Mouse (Mus musculus) heart, postnatal 4 days (tissue): ENCODE data around the gene Zfp865. TPM values are rescaled to one million over a fixed set of nuclear protein-coding genes. Genes with fewer than 3 reads are reported as not detected.

Experiments
- DNase-seq: peaks from one replicate; pipeline ENCODE4 v3.0.0; 2021
- total RNA-seq, 2 experiments: library from RNA; stranded (reverse); gene quantifications; 2 replicates each; pipeline ENCODE4 v1.2.3; 2021

Gene Zfp865
- total RNA-seq, 2 experiments from 2014 or later = 26.0 to 26.6 TPM

DNA sequence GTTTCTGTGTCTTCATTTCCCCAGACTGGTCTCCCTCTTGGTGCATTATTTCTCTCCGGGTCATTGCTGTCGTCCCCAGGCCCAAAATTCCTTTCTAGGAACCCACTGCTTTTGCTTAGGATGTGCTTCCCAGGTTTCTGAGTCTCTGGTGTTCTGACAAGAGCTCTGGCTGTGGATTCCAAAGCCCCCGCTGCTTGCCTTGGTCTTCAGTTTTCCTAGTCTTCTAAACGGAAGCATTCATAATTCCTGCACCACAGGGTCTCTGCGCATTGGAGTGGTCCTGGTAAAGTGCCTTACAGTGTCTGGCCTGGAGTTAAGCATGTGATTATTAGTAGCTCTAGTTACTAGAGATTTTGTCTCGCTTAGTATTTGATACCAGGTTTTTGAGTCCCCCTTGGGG lies 60.6 kb downstream of the Zfp865 start:
- DNase-seq = no peak

DNA sequence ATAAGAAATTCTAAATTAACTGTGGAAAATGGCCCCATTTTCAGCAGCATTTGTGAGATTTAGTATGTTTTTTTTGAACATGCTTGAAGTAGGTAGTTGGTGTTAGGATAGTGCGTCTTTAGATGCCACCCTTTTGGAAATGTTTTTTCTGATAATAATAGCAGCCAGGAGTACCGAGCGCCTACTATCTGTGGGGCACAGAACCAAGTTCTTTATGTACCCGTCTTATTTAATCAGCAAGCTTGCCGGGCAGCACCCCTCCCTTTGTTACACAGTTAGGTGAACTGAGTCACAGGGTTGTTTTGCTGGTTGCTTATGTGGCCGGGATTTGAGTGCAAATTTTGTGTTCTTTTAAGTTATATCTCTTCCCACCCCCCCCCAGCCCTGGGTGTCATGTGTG lies 61.1 kb downstream of the Zfp865 start:
- DNase-seq = no peak

DNA sequence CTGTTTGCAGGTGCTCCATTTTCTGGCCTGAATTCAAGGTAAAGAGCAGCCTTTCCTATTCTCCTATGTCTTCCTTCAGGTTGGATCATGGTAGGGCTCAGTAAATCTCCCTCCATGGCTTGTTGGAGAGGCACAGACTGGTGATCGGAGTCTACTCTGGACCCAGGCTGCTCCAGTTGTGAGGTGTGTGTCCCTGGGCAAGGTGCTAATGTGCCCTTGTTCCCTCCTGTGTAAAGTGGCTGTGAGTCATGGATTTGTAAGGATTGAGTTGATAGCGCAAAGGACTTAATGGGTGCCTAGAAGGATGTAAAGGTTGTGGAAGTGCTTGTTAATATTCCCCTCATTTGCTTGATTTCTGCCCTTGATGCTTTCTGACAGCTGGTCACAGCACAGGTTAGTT lies 61.8 kb downstream of the Zfp865 start:
- DNase-seq = no peak

DNA sequence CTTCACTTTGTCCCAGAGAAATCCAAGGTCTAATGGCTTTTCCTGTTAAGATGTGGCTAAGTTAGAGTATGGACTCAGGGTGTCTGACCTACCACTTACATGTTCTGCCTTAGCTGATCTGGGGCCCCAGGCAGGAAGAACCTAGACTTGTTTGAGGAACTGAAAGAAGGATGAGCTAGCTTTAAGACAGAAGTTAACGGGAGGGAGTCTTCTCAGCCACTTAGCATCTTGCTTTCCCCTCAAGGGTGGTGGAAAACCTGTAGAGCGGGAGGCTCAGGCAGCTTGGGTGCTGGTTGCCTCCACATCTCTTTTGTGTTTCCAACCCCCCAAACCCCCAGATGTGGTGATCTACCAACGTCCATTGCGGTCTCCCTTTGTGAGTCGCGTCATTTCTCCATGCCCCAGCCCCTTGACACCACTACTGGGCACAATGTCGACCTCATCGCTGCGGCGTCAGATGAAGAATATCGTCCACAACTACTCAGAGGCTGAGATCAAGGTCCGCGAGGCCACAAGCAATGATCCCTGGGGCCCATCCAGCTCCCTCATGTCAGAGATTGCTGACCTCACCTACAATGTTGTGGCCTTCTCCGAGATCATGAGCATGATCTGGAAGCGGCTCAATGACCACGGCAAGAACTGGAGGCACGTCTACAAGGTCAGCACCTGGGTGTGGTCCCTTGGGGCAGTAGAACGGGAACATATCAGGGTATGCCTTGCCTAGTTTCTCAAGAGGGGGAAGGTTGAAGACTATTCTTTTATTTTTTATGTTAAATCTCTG lies 63.3 kb downstream of the Zfp865 start:
- DNase-seq = no peak

DNA sequence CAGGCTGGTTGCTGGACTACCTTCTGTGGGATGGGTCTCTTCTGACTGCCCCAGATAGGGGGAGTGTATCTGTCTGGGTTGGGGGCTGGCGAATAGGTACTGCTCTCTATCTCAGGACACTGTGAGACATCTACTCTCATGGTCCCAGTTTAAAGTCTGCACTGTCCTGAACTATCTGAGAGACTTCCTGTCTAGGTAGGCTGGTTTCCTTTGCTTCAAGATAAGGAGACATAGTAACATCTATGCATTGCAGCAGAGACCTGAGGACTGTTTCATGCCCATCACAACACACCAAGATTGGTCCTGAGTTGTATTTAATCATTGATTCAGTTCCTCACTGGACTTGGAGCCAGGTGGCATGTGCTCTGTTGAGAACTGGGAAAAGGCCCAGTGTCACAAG lies 65.3 kb downstream of the Zfp865 start:
- no peak for DNase-seq

Other genes with a start within 250 kb of the Zfp865 start
- gene Fam71e2, start 249.1 kb upstream of the Zfp865 start, total RNA-seq = not detected
- gene Il11, start 237.5 kb upstream of the Zfp865 start, total RNA-seq = under 1 TPM in 1 of 2 experiments, not detected in 1; 0.23 TPM
- gene Tmem190, start 237.4 kb upstream of the Zfp865 start, total RNA-seq = not detected
- 1 to 10 TPM; 2.7 to 5.1 TPM for gene Tmem238, start 230.7 kb upstream of the Zfp865 start, total RNA-seq
- 100 to 1,000 TPM; 726 to 732 TPM for gene Rpl28, start 227.5 kb upstream of the Zfp865 start, total RNA-seq
- gene Ube2s, start 207.8 kb upstream of the Zfp865 start, total RNA-seq = 100 to 1,000 TPM; 281 to 285 TPM
- under 1 TPM in 1 of 2 experiments, not detected in 1; 0.20 TPM for gene Shisa7, start 175.7 kb upstream of the Zfp865 start, total RNA-seq
- 1 to 10 TPM; 1.6 to 2.3 TPM for gene Isoc2b, start 150.1 kb upstream of the Zfp865 start, total RNA-seq
- gene Isoc2a, start 143.2 kb upstream of the Zfp865 start, total RNA-seq = 10 to 100 TPM; 14.7 to 15.5 TPM
- not detected for gene Gm36210, start 113.9 kb upstream of the Zfp865 start, total RNA-seq
- gene Zfp628, start 105.2 kb upstream of the Zfp865 start, total RNA-seq = 10 to 100 TPM; 14.7 to 16.7 TPM
- 1 to 10 TPM; 3.9 to 6.2 TPM for gene Nat14, start 98.3 kb upstream of the Zfp865 start, total RNA-seq
- 10 to 100 TPM in 1 of 2 experiments, 1 to 10 TPM in 1; 8.7 to 11.1 TPM for gene Ssc5d, start 94.6 kb upstream of the Zfp865 start, total RNA-seq
- gene Sbk2, start 56.0 kb upstream of the Zfp865 start, total RNA-seq = 10 to 100 TPM; 10.6 TPM
- gene Sbk3, start 49.2 kb upstream of the Zfp865 start, total RNA-seq = 10 to 100 TPM; 21.0 to 24.3 TPM
- gene Zfp579, start 24.2 kb upstream of the Zfp865 start, total RNA-seq = 10 to 100 TPM; 28.4 to 38.0 TPM
- gene Zfp524, start 6.0 kb upstream of the Zfp865 start, total RNA-seq = 1 to 10 TPM; 6.0 to 6.4 TPM
- 10 to 100 TPM; 26.4 to 26.9 TPM for gene Fiz1, start 5.7 kb upstream of the Zfp865 start, total RNA-seq
- gene Gm44973, start 4.9 kb upstream of the Zfp865 start, total RNA-seq = not detected
- under 1 TPM in 1 of 2 experiments, not detected in 1; 0.61 TPM for gene Ccdc106, start 177 bp downstream of the Zfp865 start, total RNA-seq
- under 1 TPM in 1 of 2 experiments, not detected in 1; 0.57 TPM for gene 4632433K11Rik, start 13.7 kb downstream of the Zfp865 start, total RNA-seq
- 1 to 10 TPM; 5.4 to 6.0 TPM for gene Zfp784, start 18.1 kb downstream of the Zfp865 start, total RNA-seq
- gene Zfp580, start 31.2 kb downstream of the Zfp865 start, total RNA-seq = 10 to 100 TPM; 12.2 to 13.2 TPM
- 100 to 1,000 TPM; 136 to 145 TPM for gene U2af2, start 41.8 kb downstream of the Zfp865 start, total RNA-seq
- 100 to 1,000 TPM; 171 to 183 TPM for gene Epn1, start 59.9 kb downstream of the Zfp865 start, total RNA-seq
- not detected for gene Rfpl4, start 96.6 kb downstream of the Zfp865 start, total RNA-seq
- 1 to 10 TPM; 2.6 to 4.5 TPM for gene Rasl2-9, start 105.6 kb downstream of the Zfp865 start, total RNA-seq
- not detected for gene Vmn1r55, start 129.3 kb downstream of the Zfp865 start, total RNA-seq
- gene Vmn1r56, start 176.4 kb downstream of the Zfp865 start, total RNA-seq = not detected
- not detected for gene Vmn1r57, start 198.1 kb downstream of the Zfp865 start, total RNA-seq